Mouse (Mus musculus): ENCODE measurements around the gene Stambpl1. TPM values are rescaled to one million over a fixed set of nuclear protein-coding genes. Genes with fewer than 3 reads are reported as not detected.
A peak's percentile ranks its signal among the peaks of the same experiment; 100 is the strongest.

Gene Stambpl1
- 4.9 and 6.7 TPM in 2 replicates for polyA plus RNA-seq (2015; fragmentation: Nextera tagmentation; extraction: Ambion mirVana)

DNA sequence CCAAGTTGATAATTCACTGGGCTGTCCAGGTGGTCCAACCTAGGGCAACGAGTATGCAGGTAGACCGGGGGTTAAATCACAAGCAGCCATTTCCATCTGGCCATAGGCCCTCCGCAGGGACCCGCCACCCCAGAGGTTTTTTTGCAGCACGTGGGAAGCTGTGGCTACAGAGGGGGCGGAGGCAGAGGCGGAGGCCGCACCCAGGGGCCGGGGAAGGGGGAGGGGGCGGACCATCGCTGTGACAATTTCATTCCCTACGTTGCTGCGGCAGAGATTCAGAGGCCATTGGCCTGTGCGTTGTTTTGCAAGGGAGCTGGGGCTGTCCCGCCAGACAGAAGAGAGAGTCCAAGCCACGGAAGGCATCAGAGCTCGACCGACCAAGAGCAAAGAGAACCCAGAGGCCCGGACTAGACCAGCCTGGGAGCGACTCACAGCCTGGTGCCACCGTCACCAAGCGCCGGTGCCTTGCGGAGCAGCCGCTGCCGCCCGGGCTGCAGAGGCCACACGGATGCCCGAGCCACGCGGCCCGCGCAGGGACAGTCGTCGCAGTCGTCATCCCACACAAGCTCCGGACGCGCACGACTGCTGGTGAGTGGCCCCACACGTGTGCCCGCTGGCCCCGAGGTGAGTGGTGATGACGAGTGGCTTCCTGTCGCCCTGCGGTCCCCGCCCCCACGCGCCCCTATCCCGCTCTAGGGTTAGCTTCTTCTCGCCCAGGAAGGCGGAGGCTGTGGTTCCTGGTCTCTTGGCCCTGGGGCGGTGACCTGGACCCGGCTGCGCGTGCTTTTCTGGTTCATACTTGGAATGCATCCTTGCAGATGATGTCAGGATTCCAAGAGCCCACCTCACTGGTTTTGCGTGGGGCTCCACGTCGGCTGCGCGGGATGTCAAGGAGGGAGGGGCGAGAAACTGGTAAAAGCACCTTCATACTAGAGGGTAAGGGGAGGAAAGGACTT, at the start of gene Stambpl1:
TSS of gene Stambpl1 (plus strand) at position 222 of the 956 bp plus-strand sequence.
- H3K4me3 ChIP-seq (replicated peaks; ENCODE audit: low read depth, low read length), result peak within 1 kb of the TSS; percentile 72
- H3K27ac ChIP-seq, result peak within 1 kb of the TSS; percentile 44; the same call in 1 of the 2 replicates
- peak within 1 kb of the TSS; percentile 72 for H3K9ac ChIP-seq (ENCODE audit: low read depth, low read length)
- no peaks in the 10 kb centered on the region for H3K27me3 ChIP-seq (ENCODE audit: insufficient read depth, low read length)
- no peaks in the 10 kb centered on the region for H3K36me3 ChIP-seq (ENCODE audit: insufficient read depth, low read length)
- WGBS, result under 1% methylated on average over 62 of the region's 62 CpGs
- H3K9me3 ChIP-seq (replicated peaks; ENCODE audit: low read length), result no peaks in the 10 kb centered on the region
- no peak for TF ChIP-seq CTCF (IDR thresholded peaks at IDR 0.05; ENCODE audit: low read depth)
- peak within 1 kb of the TSS; percentile 99 for H3K4me2 ChIP-seq (ENCODE audit: low read length)
- ATAC-seq (replicated peaks; ENCODE audit: low FRiP score, low read depth), result peak; percentile 85
- 0 out of 2 replicates have a peak, but pooled peaks cover 3% of the 10 kb centered on the region for H3K4me1 ChIP-seq (replicated peaks; ENCODE audit: insufficient read depth, low read length)
- peak; percentile 80 for DNase-seq (ENCODE audit: low spot score)

DNA sequence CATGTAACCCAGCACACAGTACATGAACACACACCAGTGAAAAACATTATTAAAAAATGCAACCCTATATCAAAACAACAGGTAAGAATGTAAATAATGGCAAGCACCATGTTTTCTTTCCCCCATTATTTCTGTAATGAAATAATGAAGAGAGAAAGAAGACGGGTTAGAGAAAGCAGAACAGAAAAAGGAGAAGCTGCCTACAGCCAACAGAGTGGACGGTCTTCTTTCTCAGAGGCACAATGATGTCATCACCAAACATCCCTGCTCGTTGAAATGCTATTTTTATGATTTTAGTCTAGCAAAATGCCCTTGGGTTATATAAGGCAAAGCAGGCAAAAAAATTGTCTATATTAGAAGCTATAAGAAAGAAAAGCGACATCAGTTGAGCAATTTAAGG, 43.6 kb upstream of the Stambpl1 start:
- Histone ChIP-seq H3K4me1 (replicated peaks; ENCODE audit: insufficient read depth, low read length) (no peaks in the 10 kb centered on the region), H3K27me3 (ENCODE audit: insufficient read depth, low read length) (no peaks in the 10 kb centered on the region), H3K4me2 (ENCODE audit: low read length) (no peak overlapping the region), H3K27ac (no peak overlapping the region), H3K36me3 (ENCODE audit: insufficient read depth, low read length) (no peaks in the 10 kb centered on the region), H3K9ac (ENCODE audit: low read depth, low read length) (no peak overlapping the region), H3K9me3 (replicated peaks; ENCODE audit: low read length) (no peaks in the 10 kb centered on the region), H3K4me3 (replicated peaks; ENCODE audit: low read depth, low read length) (no peak overlapping the region)
- WGBS, result 84% methylated on average over 4 of the region's 4 CpGs
- no peak for TF ChIP-seq CTCF (IDR thresholded peaks at IDR 0.05; ENCODE audit: low read depth)
- DNase-seq (ENCODE audit: low spot score) (no peak), ATAC-seq (replicated peaks; ENCODE audit: low FRiP score, low read depth) (no peak)

DNA sequence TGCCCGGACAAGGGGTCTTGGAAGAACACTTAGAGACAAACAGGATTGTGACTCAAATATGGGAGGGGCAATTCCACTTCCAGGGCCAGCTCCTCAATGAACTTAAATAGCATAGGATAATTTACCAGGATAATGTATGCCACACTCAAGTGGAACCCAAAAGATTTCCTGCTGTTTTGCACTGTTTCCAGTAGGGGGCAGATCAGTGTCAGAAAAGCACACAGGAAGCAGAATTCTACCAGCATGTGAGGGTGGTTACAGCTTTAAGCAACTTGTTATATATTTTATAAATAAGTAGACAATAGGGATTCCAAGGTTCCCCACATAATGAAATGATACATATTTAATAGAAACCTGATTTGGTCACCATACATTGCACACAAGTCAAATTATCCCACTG, 40.1 kb upstream of the Stambpl1 start:
- peak; percentile 61 for DNase-seq (ENCODE audit: low spot score)
- peak; percentile 69 for TF ChIP-seq CTCF (IDR thresholded peaks at IDR 0.05; ENCODE audit: low read depth)

DNA sequence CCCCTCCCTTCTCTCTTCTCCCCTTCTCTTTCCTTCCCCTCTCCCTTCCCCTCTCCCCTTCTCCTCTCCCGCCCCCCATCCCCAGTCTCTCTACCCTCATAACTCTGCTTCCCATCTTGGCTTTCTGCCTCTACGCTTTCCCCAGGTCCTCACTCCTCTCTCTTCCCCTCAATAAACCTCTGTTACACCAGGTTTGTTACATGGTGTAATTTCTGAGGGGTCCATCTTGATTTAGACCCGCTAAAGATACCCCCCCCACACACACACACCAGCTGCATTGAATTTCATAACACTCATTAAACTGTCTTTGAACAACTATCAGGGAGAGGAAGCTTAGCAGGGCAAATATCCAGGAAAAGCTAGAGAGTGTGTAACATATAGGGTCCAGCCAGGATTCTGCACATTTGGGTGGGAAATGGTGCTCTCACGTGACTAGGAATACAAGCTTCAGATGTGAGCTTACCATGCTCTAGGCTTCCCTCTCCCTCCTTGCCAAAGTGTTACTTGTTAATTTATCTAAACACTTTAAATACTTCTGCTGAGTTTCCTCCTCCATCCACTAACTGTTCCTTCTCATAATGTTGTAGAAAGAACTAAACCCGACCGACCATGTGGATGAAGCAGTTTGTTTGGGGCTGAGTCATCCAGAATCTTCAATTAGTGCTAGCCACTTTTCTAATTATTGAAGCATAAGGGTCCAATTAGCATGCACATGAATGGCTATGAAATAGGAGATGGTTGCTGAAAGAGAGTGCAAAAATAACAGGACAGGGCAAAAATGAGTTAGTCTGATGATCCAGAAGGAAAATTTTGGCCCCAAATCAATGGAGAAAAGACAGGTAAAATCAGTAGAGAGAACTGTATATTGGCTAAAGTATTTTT, 38.5 kb upstream of the Stambpl1 start:
- no peak overlapping the region for H3K4me3 ChIP-seq (replicated peaks; ENCODE audit: low read depth, low read length)
- peak; percentile 61 for DNase-seq (ENCODE audit: low spot score)
- 52% methylated on average over 6 of the region's 6 CpGs for WGBS

More for the DNA sequence above, 40.1 kb upstream of the Stambpl1 start:
- WGBS, result 82% methylated on average over 1 of the region's 1 CpGs
- H3K4me3 ChIP-seq (replicated peaks; ENCODE audit: low read depth, low read length), result no peak overlapping the region
- no peaks in the 10 kb centered on the region for H3K4me1 ChIP-seq (replicated peaks; ENCODE audit: insufficient read depth, low read length)
- no peaks in the 10 kb centered on the region for H3K27me3 ChIP-seq (ENCODE audit: insufficient read depth, low read length)
- no peak overlapping the region for H3K4me2 ChIP-seq (ENCODE audit: low read length)
- H3K9me3 ChIP-seq (replicated peaks; ENCODE audit: low read length), result no peaks in the 10 kb centered on the region
- no peak for ATAC-seq (replicated peaks; ENCODE audit: low FRiP score, low read depth)
- no peak overlapping the region for H3K27ac ChIP-seq
- H3K36me3 ChIP-seq (ENCODE audit: insufficient read depth, low read length), result no peaks in the 10 kb centered on the region
- no peak overlapping the region for H3K9ac ChIP-seq (ENCODE audit: low read depth, low read length)

DNA sequence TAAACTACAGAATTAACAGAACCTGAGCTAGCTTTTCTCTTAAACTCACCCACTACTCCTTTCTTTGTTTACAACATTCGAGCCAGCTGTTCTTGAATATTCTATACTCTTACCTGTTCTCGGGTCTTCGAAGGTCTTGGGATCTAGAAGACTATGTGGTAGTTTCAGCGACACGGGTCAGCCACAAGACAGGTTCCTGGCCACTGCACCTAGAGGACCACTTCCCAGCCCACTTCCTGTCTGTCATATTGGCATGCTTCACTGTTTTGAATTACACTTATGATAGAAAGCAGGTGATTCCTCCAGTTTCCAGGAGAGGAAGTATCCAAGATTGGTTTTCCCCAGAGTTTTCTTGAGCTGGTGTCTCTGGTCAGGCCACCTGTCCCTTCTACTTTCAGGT, 29.3 kb upstream of the Stambpl1 start:
- ATAC-seq (replicated peaks; ENCODE audit: low FRiP score, low read depth), result no peak
- Histone ChIP-seq H3K9me3 (replicated peaks; ENCODE audit: low read length) (no peaks in the 10 kb centered on the region), H3K4me2 (ENCODE audit: low read length) (no peak overlapping the region), H3K27ac (no peak overlapping the region), H3K36me3 (ENCODE audit: insufficient read depth, low read length) (no peaks in the 10 kb centered on the region), H3K9ac (ENCODE audit: low read depth, low read length) (no peak overlapping the region), H3K4me3 (replicated peaks; ENCODE audit: low read depth, low read length) (no peak overlapping the region), H3K4me1 (replicated peaks; ENCODE audit: insufficient read depth, low read length) (no peaks in the 10 kb centered on the region), H3K27me3 (ENCODE audit: insufficient read depth, low read length) (no peaks in the 10 kb centered on the region)
- DNase-seq (ENCODE audit: low spot score), result no peak
- 84% methylated on average over 5 of the region's 5 CpGs for WGBS
- TF ChIP-seq CTCF (IDR thresholded peaks at IDR 0.05; ENCODE audit: low read depth), result no peak

More for the DNA sequence above, 38.5 kb upstream of the Stambpl1 start:
- no peaks in the 10 kb centered on the region for H3K36me3 ChIP-seq (ENCODE audit: insufficient read depth, low read length)
- no peak overlapping the region for H3K4me2 ChIP-seq (ENCODE audit: low read length)
- no peak overlapping the region for H3K27ac ChIP-seq
- no peaks in the 10 kb centered on the region for H3K4me1 ChIP-seq (replicated peaks; ENCODE audit: insufficient read depth, low read length)
- no peak for TF ChIP-seq CTCF (IDR thresholded peaks at IDR 0.05; ENCODE audit: low read depth)
- ATAC-seq (replicated peaks; ENCODE audit: low FRiP score, low read depth), result peak; percentile 68; the same call in 1 of the 2 replicates
- no peaks in the 10 kb centered on the region for H3K27me3 ChIP-seq (ENCODE audit: insufficient read depth, low read length)
- H3K9me3 ChIP-seq (replicated peaks; ENCODE audit: low read length), result no peaks in the 10 kb centered on the region
- H3K9ac ChIP-seq (ENCODE audit: low read depth, low read length), result no peak overlapping the region

DNA sequence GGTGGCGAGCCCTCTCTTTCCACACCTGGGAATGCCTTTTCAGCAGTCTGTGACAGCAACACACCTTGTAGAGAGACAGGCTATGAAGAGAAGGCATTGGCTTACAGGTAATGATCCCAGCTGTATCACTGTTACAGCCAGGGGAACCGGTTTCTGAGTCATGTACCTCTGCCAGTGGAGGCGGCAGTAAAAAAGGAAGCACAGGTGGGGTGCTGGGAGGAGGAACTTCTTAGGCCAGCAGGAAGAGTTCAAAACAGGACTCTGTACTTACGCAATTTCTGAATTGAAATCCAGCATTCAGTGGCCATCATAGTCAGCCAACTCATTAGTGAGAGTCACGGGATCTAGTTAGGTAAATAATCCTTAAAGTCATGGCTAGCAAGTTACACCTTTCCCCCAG, 26.1 kb upstream of the Stambpl1 start, which contains the start of gene Ankrd22:
TSS of gene Ankrd22 (minus strand) at position 163 of the 400 bp plus-strand sequence.
- H3K4me2 ChIP-seq (ENCODE audit: low read length), result no peak within 1 kb of the TSS
- DNase-seq (ENCODE audit: low spot score) (no peak), ATAC-seq (replicated peaks; ENCODE audit: low FRiP score, low read depth) (no peak)
- H3K27ac ChIP-seq, result no peak within 1 kb of the TSS
- H3K9me3 ChIP-seq (replicated peaks; ENCODE audit: low read length), result no peaks in the 10 kb centered on the region
- no peaks in the 10 kb centered on the region for H3K36me3 ChIP-seq (ENCODE audit: insufficient read depth, low read length)
- H3K4me3 ChIP-seq (replicated peaks; ENCODE audit: low read depth, low read length), result no peak within 1 kb of the TSS
- no peaks in the 10 kb centered on the region for H3K4me1 ChIP-seq (replicated peaks; ENCODE audit: insufficient read depth, low read length)
- WGBS, result 61% methylated on average over 5 of the region's 5 CpGs
- H3K9ac ChIP-seq (ENCODE audit: low read depth, low read length), result no peak within 1 kb of the TSS
- no peak for TF ChIP-seq CTCF (IDR thresholded peaks at IDR 0.05; ENCODE audit: low read depth)
- no peaks in the 10 kb centered on the region for H3K27me3 ChIP-seq (ENCODE audit: insufficient read depth, low read length)
